Mouse (Mus musculus) megakaryocyte-erythroid progenitor cell, adult 5-6 weeks (primary cell): ENCODE measurements around the gene Gm3854. TPM values are rescaled to one million over a fixed set of nuclear protein-coding genes. Genes with fewer than 3 reads are reported as not detected.

Experiments
- ATAC-seq: replicated peaks from 2 replicates; pipeline ENCODE4 v1.8.0; 2016; ENCODE audit warnings: mild to moderate bottlenecking, inconsistent platforms; ENCODE audit not compliant: severe bottlenecking, poor library complexity, low FRiP score, low TSS enrichment
- total RNA-seq, 2 experiments: library from RNA; stranded (forward) in 1 of 2; stranded (reverse) in 1 of 2; fragments of 200-1000, 215-1000 nt in 1 of 2; fragments of >200 nt in 1 of 2; fragmentation: Nextera tagmentation in 1 of 2; gene quantifications; 2 replicates each; pipeline ENCODE4 v1.2.3; 2014 to 2017

The Gm3854 gene
- total RNA-seq, 2 experiments from 2014 or later: 0.11 to 1.1 TPM

GRCm38 (mm10) chr7:6381431-6381830, 37.9 kb downstream of the Gm3854 start:
- ATAC-seq: no peak

- peak; percentile 99 for ATAC-seq
These were observed 39.5 kb downstream of the Gm3854 start, which contains the start of gene Zfp28 for GRCm38 (mm10) chr7:6383044-6383455. Gene Zfp28 (plus strand): TSS chr7:6383295.

GRCm38 (mm10) chr7:6384011-6384410, 40.5 kb downstream of the Gm3854 start:
- ATAC-seq: no peak

- ATAC-seq: no peak
These were observed 43.4 kb downstream of the Gm3854 start for GRCm38 (mm10) chr7:6386995-6387394.

- no peak for ATAC-seq
These were observed 45.4 kb downstream of the Gm3854 start for GRCm38 (mm10) chr7:6388971-6389370.

- ATAC-seq: no peak
These were observed 45.9 kb downstream of the Gm3854 start for GRCm38 (mm10) chr7:6389449-6389848.

- peak; percentile 97 for ATAC-seq
These were observed 54.7 kb downstream of the Gm3854 start, which contains the start of gene Smim17 for GRCm38 (mm10) chr7:6397996-6398975. Gene Smim17 (plus strand): TSS chr7:6398715.

Other genes with a start within 250 kb of the Gm3854 start
- 21.9 and 43.6 TPM in 2 replicates for gene Zfp787, start 187.8 kb upstream of the Gm3854 start, total RNA-seq (2014; fragmentation: Nextera tagmentation)
- gene Zfp787, start 187.8 kb upstream of the Gm3854 start, total RNA-seq (2017): 16.7 and 17.3 TPM in 2 replicates
- 4.1 and 11.9 TPM in 2 replicates for gene Zfp444, start 171.5 kb upstream of the Gm3854 start, total RNA-seq (2014; fragmentation: Nextera tagmentation)
- gene Zfp444, start 171.5 kb upstream of the Gm3854 start, total RNA-seq (2017): 21.9 and 22.6 TPM in 2 replicates
- not detected in 2 replicates for gene Galp, start 146.7 kb upstream of the Gm3854 start, total RNA-seq (2014; fragmentation: Nextera tagmentation)
- gene Galp, start 146.7 kb upstream of the Gm3854 start, total RNA-seq (2017): not detected in 2 replicates
- not detected in 2 replicates for gene Zscan5b, start 121.5 kb upstream of the Gm3854 start, total RNA-seq (2014; fragmentation: Nextera tagmentation)
- gene Zscan5b, start 121.5 kb upstream of the Gm3854 start, total RNA-seq (2017): not detected in 2 replicates
- not detected in 2 replicates for gene Epp13, start 91.0 kb upstream of the Gm3854 start, total RNA-seq (2014; fragmentation: Nextera tagmentation)
- gene Epp13, start 91.0 kb upstream of the Gm3854 start, total RNA-seq (2017): not detected in 2 replicates
- gene Zfp667, start 57.2 kb upstream of the Gm3854 start, total RNA-seq (2014; fragmentation: Nextera tagmentation): 2.5 and 3.5 TPM in 2 replicates
- 2.5 and 4.7 TPM in 2 replicates for gene Zfp667, start 57.2 kb upstream of the Gm3854 start, total RNA-seq (2017)
- gene Zfp583, start 12.5 kb upstream of the Gm3854 start, total RNA-seq (2014; fragmentation: Nextera tagmentation): 2.8 and 5.2 TPM in 2 replicates
- gene Zfp583, start 12.5 kb upstream of the Gm3854 start, total RNA-seq (2017): 2.5 and 6.4 TPM in 2 replicates
- gene Zfp78, start 19.5 kb downstream of the Gm3854 start, total RNA-seq (2014; fragmentation: Nextera tagmentation): 2.8 and 7.0 TPM in 2 replicates
- 3.6 and 3.7 TPM in 2 replicates for gene Zfp78, start 19.5 kb downstream of the Gm3854 start, total RNA-seq (2017)
- 0.49 and 1.4 TPM in 2 replicates for gene Zfp28, start 39.5 kb downstream of the Gm3854 start, total RNA-seq (2014; fragmentation: Nextera tagmentation)
- 0.89 and 6.2 TPM in 2 replicates for gene Zfp28, start 39.5 kb downstream of the Gm3854 start, total RNA-seq (2017)
- gene Smim17, start 55.0 kb downstream of the Gm3854 start, total RNA-seq (2014; fragmentation: Nextera tagmentation): not detected in 2 replicates
- not detected in 2 replicates for gene Smim17, start 55.0 kb downstream of the Gm3854 start, total RNA-seq (2017)
- not detected in 2 replicates for gene Gm20715, start 66.5 kb downstream of the Gm3854 start, total RNA-seq (2014; fragmentation: Nextera tagmentation)
- not detected in 2 replicates for gene Gm20715, start 66.5 kb downstream of the Gm3854 start, total RNA-seq (2017)
- gene Olfr1344, start 94.9 kb downstream of the Gm3854 start, total RNA-seq (2014; fragmentation: Nextera tagmentation): not detected in 2 replicates
- not detected in 2 replicates for gene Olfr1344, start 94.9 kb downstream of the Gm3854 start, total RNA-seq (2017)
- not detected in 2 replicates for gene Olfr1336, start 112.4 kb downstream of the Gm3854 start, total RNA-seq (2014; fragmentation: Nextera tagmentation)
- not detected in 2 replicates for gene Olfr1336, start 112.4 kb downstream of the Gm3854 start, total RNA-seq (2017)
- gene Olfr1346, start 123.3 kb downstream of the Gm3854 start, total RNA-seq (2014; fragmentation: Nextera tagmentation): not detected in 2 replicates
- gene Olfr1346, start 123.3 kb downstream of the Gm3854 start, total RNA-seq (2017): not detected in 2 replicates
- gene Olfr5, start 143.2 kb downstream of the Gm3854 start, total RNA-seq (2014; fragmentation: Nextera tagmentation): not detected in 2 replicates
- gene Olfr5, start 143.2 kb downstream of the Gm3854 start, total RNA-seq (2017): not detected in 2 replicates
- gene Olfr1347, start 156.0 kb downstream of the Gm3854 start, total RNA-seq (2014; fragmentation: Nextera tagmentation): not detected in 2 replicates
- gene Olfr1347, start 156.0 kb downstream of the Gm3854 start, total RNA-seq (2017): not detected in 2 replicates
- gene Olfr1348, start 165.0 kb downstream of the Gm3854 start, total RNA-seq (2014; fragmentation: Nextera tagmentation): not detected in 2 replicates
- not detected in 2 replicates for gene Olfr1348, start 165.0 kb downstream of the Gm3854 start, total RNA-seq (2017)
- gene Olfr1349, start 179.2 kb downstream of the Gm3854 start, total RNA-seq (2014; fragmentation: Nextera tagmentation): not detected in 2 replicates
- gene Olfr1349, start 179.2 kb downstream of the Gm3854 start, total RNA-seq (2017): not detected in 2 replicates
- gene Olfr1350, start 221.1 kb downstream of the Gm3854 start, total RNA-seq (2014; fragmentation: Nextera tagmentation): not detected in 2 replicates
- not detected in 2 replicates for gene Olfr1350, start 221.1 kb downstream of the Gm3854 start, total RNA-seq (2017)